Mouse (Mus musculus): Measurements from ENCODE around the gene Slc2a4.

GRCm38 (mm10) chr11:69911701-69912100 lies 36.3 kb downstream of the Slc2a4 start:
- TF ChIP-seq CTCF (IDR thresholded peaks at IDR 0.05; ENCODE audit: low read depth): no peak
- no peak for TF ChIP-seq EP300 (IDR thresholded peaks at IDR 0.05; ENCODE audit: low read depth)

Measured in liver, embryonic 14.5 days (tissue).